Mouse (Mus musculus) c-Kit-positive CD71-positive TER-119-negative erythroid progenitor cells, embryonic 14.5 days (primary cell): ENCODE results near the gene Ifna5.
"Not testable (repeated sequence)": the region's sequence is repeated elsewhere in the genome, so short reads cannot be mapped to it uniquely, and the experiment has no call there.

ENCODE experiments used
- DNase-seq: peaks from one replicate; pipeline ENCODE4 v3.0.0-alpha.2; 2013; ENCODE audit warnings: low read depth

Gene Ifna5

GRCm38 (mm10) chr4:88835225-88835624 is at the start of gene Ifna5:
Gene Ifna5, plus strand, starts transcription at chr4:88835525.
- not testable (repeated sequence) for DNase-seq

- not testable (repeated sequence) for DNase-seq
Measured at GRCm38 (mm10) chr4:88788402-88788801, 46.9 kb upstream of the Ifna5 start, which contains the start of gene Gm13277. Gene Gm13277, plus strand, starts transcription at chr4:88788632.

GRCm38 (mm10) chr4:88791250-88791649 is 44.1 kb upstream of the Ifna5 start, which contains the start of gene Gm13278:
Gene Gm13278, plus strand, starts transcription at chr4:88791550.
- DNase-seq, result not testable (repeated sequence)

GRCm38 (mm10) chr4:88793936-88794675 is 41.2 kb upstream of the Ifna5 start, which contains the start of gene Gm13275:
Gene Gm13275, plus strand, starts transcription at chr4:88794487.
- not testable (repeated sequence) for DNase-seq

GRCm38 (mm10) chr4:88797097-88797496 is 38.2 kb upstream of the Ifna5 start, which contains the start of gene Gm13279:
Gene Gm13279, plus strand, starts transcription at chr4:88797397.
- DNase-seq, result not testable (repeated sequence)

- not testable (repeated sequence) for DNase-seq
Measured at GRCm38 (mm10) chr4:88799365-88799764, 36.0 kb upstream of the Ifna5 start, which contains the start of gene Gm13285. Gene Gm13285, plus strand, starts transcription at chr4:88799665.

- DNase-seq, result not testable (repeated sequence)
Measured at GRCm38 (mm10) chr4:88802954-88803353, 32.4 kb upstream of the Ifna5 start, which contains the start of gene Gm13287. Gene Gm13287, plus strand, starts transcription at chr4:88803254.

- DNase-seq, result not testable (repeated sequence)
Measured at GRCm38 (mm10) chr4:88805231-88805630, 30.1 kb upstream of the Ifna5 start, which contains the start of gene Gm13288. Gene Gm13288, plus strand, starts transcription at chr4:88805531.

GRCm38 (mm10) chr4:88805761-88806160 is 29.6 kb upstream of the Ifna5 start:
- not testable (repeated sequence) for DNase-seq

- DNase-seq, result no peak
Measured at GRCm38 (mm10) chr4:88815928-88816327, 19.4 kb upstream of the Ifna5 start, which contains the start of gene Ifna7. Gene Ifna7, plus strand, starts transcription at chr4:88816228.

- DNase-seq, result no peak
Measured at GRCm38 (mm10) chr4:88819659-88820058, 15.7 kb upstream of the Ifna5 start, which contains the start of gene Ifna11. Gene Ifna11, plus strand, starts transcription at chr4:88819959.

- DNase-seq, result no peak
Measured at GRCm38 (mm10) chr4:88822995-88823394, 12.3 kb upstream of the Ifna5 start.

- DNase-seq, result not testable (repeated sequence)
Measured at GRCm38 (mm10) chr4:88827116-88827515, 8.2 kb upstream of the Ifna5 start, which contains the start of gene Ifna6. Gene Ifna6, plus strand, starts transcription at chr4:88827416.

- no peak for DNase-seq
Measured at GRCm38 (mm10) chr4:88830523-88830922, 4.8 kb upstream of the Ifna5 start.

GRCm38 (mm10) chr4:88838828-88839227 is 3.5 kb downstream of the Ifna5 start:
- DNase-seq, result no peak

- DNase-seq, result no peak
Measured at GRCm38 (mm10) chr4:88840058-88840457, 4.7 kb downstream of the Ifna5 start.

GRCm38 (mm10) chr4:88841438-88841911 is 6.2 kb downstream of the Ifna5 start, which contains the start of gene Ifna4:
Gene Ifna4, plus strand, starts transcription at chr4:88841861.
- DNase-seq, result no peak

- DNase-seq, result no peak
Measured at GRCm38 (mm10) chr4:88845334-88845733, 10.0 kb downstream of the Ifna5 start.

GRCm38 (mm10) chr4:88849698-88850097 is 14.4 kb downstream of the Ifna5 start, which contains the start of gene Ifna1:
Gene Ifna1, plus strand, starts transcription at chr4:88850087.
- no peak for DNase-seq

GRCm38 (mm10) chr4:88851026-88851763 is 15.9 kb downstream of the Ifna5 start:
- no peak for DNase-seq

- no peak for DNase-seq
Measured at GRCm38 (mm10) chr4:88859214-88859613, 23.9 kb downstream of the Ifna5 start.

GRCm38 (mm10) chr4:88863309-88863708 is 28.0 kb downstream of the Ifna5 start:
- no peak for DNase-seq
